Mouse (Mus musculus): ENCODE data around the gene Cela2a.
A peak's percentile ranks its signal among the peaks of the same experiment; 100 is the strongest.

Gene Cela2a

DNA sequence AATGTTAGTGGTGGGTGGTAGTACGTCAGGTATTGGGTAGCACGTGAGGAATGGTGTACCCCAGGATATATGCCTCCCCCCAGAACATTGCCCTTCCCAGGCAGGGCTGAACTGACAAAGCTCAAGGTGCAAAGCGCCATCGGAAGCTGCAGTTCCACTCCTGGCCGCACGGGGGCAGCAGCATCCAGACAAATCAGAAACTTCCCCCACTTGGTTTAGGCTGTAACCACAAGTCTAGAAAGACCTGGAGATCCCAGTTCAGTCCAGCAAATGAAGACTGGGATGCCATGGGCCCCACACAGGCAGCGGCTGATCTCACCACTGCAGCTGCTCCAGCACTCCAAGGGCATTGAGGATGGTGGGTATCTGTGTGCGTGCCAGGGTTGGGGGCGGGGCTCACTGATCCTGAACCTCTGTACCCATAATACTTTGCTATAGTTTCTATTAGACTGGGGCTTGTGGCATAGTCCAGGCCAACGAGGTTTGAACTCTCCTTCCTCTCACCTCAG lies 31.5 kb upstream of the Cela2a start:
- DNase-seq, result peak; percentile 75 to 91

DNA sequence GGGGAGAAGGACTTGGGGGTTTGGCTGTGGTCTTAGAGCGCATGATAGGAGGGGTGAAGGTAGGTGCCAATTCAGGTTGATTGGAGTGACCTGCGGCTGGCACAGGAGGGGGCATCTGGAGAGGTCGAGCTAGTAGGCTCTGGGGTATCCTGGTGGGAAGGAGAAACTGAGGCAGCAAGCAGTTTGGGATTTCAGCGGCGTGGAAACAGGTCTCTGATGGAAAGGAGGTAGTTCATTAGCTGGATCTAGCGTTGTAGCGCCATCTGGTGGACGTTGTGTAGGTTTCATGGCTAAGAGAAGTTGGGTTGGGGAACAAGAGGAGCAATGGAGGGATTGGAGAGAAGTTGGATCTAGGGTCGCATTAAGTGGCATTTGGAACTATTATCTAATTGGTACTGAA lies 27.5 kb upstream of the Cela2a start:
- DNase-seq, result peak; percentile 38 to 83

DNA sequence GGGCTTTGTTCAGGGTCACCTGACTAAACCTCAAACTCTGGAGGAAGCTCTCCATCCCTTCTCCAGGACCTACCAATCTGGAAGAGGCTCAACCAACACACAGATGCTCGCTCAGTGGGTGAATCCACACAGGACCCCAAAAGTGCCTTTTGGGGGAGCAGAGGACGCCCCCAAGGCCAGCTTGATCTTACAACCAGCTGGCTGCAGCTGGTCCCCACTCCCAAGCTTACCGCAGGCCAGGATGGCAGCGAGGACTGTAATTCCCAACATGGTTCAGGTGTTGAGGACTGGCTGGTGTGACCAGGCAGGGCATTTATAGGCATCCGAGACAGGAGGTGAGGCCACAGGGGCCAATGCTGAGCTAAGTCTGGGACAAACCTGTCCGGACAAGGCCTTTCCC lies 20.0 kb upstream of the Cela2a start, which contains the start of gene Ctrc:
Gene Ctrc (minus strand): TSS at position 361 of the 400 bp plus-strand sequence.
- DNase-seq, result no peak

DNA sequence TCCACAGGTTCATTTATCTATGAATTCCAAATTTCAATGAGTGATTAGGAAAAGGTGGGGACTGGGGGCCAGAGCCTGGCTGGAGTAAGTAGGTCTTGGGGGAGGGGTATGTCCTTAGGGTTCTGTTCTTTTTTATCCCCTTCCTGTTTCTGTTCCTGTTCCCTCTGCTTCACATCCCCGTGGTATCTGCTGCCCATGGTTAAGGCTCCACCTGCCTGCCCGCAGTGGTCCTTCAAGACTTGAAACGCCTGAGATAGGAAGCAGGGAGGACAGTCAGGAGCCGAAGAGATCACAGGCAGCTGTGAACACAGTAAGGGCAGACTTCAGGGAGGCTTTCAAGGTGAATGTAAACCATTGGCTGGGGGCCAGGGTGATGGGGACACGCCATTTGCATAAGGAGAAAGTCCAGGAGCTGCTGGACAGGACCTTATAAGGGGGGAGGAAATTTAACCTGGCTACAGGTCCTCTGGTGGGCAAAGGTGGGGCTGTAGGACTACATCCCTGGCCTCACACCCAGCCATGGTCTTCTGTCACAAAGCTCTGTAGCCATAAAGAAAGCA lies 8.7 kb upstream of the Cela2a start:
- DNase-seq, result peak; percentile 33 to 48

DNA sequence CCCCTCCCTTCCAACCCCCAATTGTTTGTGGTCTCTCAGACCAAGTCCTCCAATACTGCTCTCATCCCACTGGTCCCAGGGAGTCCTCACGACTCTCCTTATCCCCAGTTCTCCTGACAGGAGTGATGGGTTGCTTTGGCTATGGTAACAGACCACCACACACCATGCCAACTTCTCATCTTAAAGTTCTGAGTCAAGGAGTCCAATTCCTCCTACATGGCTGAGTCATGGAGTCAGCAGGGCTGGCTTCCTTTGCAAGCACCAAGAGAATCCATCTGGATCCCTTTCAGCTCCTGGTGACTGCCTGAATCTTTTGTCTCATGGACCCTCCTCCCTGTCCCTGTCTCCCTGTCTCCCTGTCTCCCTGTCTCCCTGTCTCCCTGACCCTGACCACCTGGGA lies 8.0 kb upstream of the Cela2a start:
- no peak for DNase-seq

DNA sequence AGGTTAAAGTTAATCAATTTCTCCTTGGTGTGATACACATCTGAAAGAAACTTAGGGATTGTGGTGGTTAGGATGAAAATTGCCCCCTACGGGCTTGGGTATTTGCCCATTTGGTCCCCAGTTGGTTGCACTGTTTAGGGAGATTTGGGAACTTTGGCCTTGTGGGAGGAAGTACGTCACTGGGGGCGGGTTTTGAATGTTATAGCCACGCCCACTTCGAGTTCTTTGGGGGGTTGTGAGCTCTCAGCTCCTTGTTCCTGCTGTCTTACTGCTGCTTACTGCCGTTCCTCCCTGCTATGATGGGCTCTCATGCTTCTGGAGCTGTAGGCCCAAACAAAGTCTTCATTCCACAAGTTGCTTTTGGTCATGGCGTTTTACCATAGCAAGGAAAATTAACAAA lies 5.4 kb upstream of the Cela2a start:
- no peak for DNase-seq

DNA sequence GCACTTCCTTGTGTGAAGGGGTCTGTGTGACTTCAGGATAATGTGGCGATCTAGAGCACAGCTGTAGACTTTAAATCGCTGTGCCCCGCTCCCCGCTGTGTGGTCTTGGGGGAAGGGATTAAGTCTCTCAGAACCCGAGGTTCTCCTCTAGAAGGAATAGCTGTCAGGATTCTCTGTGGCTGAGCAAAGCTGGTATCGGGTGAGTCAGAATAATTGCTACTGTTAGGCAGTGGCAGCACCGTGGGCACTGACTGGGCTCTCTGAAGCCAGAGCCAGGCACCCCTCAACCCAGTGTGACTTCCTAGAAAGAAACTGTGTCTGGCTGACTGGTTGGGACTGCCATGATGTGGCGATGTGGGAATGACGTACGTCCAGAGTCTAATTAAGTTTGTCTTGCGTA lies 4.4 kb upstream of the Cela2a start:
- DNase-seq, result no peak

DNA sequence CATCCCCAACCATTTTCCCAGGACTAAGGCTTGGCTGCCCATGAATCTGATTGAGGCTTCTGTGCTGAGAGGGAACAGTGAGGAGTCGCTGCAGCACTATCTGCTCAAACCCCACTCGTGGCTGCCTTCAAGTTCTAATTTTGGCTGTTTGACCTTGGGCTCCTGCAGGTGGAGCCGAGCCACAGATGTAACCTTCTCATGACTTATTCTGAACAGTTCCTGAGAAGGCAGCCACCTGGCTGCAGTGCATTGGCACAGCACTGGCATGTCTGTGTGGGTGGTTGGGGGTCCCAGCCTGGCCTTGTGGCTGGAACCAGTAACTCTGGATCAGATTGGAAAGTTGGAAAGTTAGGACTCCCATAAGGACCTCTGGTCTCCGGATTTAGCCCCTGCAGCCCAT lies 2.2 kb upstream of the Cela2a start:
- DNase-seq, result no peak

DNA sequence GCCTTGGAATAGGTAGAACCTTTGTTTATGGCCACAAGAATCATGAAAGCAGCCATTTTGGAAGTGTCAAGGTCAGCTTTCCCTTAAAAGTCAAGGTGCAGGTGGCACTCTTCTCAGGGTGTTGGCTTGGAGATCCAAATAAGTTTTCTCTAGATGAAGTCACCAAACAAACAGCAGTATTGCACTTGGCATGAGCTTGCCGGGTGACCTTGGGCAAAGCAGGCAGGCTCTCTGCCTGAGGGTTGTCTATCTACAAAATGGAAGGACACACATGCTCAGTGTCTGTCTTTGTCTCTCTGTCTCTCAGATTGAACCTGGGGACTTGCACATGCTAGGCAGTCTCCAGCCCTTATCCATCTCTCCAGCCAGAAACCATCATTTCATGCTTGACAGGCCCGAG lies 1.4 kb upstream of the Cela2a start:
- DNase-seq, result no peak

DNA sequence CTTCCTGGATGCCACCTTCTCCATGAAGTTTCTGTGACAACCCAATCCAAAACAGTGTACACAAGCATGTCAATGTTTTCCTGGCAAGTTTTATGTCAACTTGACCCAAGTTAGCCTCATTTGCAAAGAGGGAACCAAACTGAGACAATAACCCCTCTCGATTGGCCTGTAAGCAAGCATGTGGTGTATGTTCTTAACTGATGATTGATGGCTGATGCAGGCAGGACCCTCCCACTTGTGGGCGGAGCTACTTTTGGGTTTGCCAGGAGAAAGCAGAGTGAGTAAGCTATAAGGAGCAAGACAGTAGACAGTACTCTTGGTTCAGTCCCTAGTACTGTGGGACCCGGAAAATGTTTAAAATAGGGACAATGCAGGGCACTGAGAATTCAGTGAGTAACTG lies 3.0 kb downstream of the Cela2a start:
- peak in 1 of 2 experiments; percentile 24 for DNase-seq

DNA sequence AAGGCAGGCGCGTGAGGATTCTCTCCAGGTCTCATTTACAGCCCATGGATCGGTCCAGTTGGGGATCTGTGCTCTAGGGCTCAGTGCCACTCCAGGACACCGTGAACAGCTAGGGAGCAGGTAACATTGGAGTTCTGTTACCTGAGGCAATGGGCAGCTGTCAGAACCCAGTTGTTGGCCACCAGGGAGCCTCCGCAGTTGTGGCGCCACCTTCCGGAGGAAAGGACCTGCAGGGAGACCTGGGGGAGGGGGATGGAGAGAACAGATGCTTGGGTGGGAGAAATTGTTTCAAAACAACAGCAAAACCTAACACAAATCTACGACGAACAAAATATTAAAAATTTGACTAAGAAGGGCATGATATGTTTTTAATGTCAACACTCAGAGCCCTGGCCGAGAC lies 3.9 kb downstream of the Cela2a start:
- peak; percentile 17 to 68 for DNase-seq

DNA sequence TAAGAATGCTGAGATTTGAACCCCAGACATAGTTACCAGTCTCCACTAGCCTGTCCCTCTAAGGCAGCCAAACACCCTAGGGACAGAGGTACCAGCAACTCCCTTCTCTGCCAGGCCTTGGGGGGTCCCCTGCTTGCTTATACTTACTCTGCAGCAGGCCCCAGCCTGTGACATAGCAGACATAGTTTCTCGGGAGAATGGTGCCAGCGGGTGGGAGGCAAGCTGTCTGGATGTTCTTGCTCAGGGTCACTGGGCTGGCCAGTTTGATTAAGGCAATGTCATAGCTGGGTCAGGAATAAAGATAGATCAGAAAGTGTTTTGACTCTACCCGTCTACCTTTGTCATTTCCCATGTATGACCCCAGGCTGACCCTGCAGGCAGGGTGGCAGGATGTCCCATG lies 4.8 kb downstream of the Cela2a start:
- DNase-seq, result no peak

DNA sequence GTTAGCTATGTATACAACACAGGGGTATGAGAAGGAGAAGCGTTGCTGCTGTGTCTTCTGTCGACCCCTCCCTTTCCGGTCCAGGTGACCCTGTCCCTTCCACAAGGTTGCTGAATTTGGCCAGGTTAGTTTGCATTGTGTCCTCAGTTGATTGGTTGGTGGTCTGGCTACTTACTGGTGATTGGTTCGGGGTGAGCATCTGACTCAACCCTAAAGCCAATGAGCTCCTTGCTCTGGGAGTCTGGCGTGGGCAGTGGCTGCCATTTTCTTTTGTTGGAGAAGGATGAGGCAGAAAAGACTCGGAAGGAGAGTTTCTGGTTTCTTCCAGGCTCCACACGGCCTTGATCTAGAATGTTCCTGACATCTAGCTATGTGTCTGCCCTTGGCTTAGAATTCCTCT lies 6.6 kb downstream of the Cela2a start:
- DNase-seq, result no peak

DNA sequence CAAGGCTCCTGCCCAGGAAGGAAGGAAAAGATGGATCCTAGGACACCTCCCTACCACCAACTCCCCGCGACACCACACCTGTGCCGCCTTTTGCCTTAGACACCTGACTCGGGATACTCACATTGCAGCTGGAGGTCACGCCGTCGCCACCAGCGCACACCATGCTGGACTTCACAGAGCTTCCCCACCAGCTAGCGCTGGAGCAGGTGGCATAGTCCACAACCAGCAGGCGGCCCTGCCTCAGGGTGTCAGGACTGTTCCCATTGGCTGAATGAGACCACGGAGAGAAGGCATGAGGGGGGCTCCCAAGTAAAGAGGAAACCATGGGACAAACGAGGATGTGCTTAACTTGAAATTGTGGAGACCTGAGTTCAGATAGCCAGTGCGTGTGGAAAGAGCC lies 7.1 kb downstream of the Cela2a start:
- no peak for DNase-seq

DNA sequence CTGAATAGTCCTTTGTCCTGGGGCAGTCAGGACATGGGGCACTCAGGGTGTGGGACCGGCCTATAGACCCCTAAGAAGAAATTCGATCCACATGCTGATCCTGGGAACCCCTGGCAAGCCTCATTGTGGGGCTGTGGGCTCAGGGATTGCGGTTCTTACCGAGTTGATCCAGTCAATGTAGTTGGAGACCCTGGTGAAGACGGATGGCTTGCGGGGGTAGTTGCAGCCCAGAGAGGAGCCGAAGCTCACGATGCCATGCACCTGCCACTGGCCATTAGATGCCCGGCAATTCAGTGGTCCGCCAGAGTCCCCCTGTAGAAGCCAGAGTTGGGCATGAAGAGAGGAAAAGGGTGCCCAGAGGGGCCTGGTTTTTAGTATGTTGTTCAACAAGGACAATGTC lies 8.3 kb downstream of the Cela2a start:
- DNase-seq, result no peak

DNA sequence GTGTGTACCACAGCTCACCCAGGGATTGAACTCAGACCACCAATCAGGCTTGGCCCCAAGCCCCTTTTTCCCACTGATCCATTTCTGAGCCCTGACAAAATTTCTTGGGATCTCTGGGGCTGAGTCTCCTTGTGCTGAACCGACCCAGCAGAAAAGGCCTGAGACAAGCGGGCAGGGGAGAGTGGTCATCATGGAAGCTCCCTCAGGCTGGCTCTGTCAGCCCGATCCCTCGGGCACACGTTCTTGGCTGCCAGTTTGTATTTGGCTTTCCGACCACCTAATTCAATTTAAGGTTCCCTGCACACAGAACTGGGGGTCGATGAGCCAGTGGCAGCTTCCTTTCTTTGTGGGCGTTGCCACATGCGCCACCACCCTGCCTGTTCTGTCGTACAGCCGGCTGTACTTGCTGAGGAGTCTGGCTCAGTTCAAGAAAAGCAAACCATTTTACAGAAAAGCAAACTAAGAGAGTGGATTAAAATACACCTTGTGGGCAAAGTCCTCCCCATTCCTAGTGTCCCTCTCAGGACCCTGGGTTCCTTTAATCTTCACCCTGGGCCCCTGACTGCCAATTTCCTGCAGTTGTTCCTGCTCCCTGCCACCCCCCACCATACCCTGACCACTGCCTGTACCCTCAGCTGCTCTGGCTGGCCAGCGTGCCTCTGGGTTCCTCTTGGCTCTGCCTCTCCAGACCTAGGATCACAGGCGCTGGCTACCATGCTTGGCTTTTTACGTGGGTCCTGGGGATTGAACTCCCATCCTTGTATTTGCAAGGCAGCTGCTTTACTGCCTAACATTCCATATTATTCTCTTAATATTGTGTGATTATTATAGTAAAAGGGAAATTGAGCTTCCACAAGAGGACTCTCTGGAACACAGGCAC lies 8.9 kb downstream of the Cela2a start:
- DNase-seq, result no peak

DNA sequence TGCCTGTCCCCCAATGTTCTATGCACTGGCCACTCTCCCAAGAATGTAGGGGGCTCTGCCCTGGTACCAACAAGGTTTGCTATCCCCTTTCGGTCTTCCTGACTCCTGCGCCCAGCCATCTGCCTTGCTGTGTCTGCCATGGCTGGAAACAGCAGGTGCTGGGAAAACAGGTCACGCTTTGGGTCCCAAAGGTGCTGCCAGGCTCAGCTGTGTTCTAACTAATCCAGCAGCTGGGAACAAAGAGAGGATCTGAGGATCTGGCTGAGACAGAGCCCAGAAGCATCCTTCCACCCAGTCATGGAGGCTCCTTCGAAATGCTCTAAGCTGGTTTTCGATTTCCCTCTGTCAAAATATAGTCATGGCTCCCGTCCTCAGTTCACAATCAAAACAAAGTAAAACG lies 9.7 kb downstream of the Cela2a start:
- DNase-seq, result no peak

DNA sequence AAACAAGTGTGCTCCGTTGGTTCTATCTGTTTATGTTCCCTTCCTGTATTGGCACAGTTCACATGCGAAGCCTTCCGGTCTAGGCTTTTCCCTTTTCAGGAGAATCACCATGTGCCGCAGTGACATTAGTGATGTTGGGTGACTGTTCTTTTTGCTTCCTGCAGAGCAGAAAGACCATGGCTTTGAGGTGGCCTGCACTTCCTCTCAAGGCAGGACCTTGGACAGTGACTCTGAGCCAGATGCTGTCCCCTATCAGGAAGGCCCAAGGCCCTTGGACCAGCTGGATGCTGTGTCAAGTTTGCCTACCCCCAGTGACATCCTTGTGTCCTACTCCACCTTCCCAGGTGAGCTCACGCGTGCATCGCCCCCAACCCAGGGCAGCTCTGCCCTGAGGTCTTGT lies 14.6 kb downstream of the Cela2a start:
- DNase-seq, result no peak

DNA sequence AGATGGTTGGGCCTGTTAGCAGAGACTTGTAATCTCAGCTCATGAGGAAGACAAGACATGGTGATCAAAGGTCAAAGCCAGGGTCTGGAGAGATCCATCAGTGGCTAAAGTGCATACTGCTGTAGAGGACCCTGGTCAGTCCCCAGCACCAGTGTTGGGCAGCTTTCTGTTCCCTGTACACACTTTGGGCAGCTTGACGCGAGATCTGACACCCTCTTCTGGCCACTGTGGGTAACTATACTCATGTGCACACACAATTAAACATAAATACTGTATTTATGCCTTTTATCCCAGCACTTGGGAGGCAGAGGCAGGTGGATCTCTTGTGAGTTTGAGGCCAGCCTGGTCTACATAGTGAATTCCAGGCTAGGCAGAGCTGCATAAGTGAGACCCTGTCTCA lies 15.0 kb downstream of the Cela2a start:
- DNase-seq, result no peak

DNA sequence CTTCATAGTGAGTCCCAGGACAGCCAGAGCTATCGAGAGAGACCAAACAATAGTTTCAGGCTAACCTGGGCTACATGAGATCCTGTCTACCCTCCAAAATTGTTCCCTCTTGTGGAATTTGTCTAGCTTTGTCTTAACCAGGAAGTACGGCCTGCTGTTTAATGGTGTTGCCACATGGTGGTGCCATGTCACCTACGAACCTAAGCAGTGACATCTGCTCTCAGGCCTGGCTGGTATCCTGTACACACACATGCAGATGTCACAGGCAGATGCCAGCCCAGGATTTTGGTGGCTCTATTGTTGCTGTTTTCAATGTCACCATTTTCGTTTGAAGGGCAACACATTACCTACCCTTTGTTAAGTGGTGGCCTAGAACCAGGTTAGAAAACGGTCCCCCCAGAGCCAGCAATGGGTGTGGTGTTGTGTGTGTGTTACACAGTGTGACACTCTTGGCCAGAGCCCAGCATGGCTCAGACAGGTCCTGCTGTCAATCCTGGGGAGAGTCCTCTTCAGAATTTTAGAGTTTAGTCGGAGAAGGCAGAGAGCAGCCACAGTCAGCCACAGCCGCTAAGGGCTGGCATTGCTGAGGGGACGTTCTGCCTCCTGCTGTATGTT lies 16.0 kb downstream of the Cela2a start:
- peak in 1 of 2 experiments; percentile 37 for DNase-seq

DNA sequence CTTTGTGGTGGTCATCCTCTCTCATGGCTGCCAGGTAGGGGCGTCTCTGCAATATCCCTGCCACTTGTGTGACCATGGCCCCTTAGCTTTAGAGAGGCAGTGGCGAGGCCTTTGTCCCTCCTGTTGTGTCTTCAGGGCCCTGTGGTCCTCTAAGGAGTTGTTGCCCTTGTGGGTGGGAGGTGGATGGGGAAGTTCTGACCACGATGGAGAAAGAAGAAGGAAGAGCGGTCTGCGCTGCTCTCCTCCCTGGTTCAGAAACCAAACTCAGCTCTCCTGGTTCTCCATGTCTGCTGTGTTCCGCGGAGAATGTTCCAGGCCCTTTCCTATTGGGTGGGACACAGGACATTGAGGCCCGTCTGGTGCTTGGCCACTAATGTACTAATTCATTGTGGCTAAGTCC lies 20.1 kb downstream of the Cela2a start:
- no peak for DNase-seq

DNA sequence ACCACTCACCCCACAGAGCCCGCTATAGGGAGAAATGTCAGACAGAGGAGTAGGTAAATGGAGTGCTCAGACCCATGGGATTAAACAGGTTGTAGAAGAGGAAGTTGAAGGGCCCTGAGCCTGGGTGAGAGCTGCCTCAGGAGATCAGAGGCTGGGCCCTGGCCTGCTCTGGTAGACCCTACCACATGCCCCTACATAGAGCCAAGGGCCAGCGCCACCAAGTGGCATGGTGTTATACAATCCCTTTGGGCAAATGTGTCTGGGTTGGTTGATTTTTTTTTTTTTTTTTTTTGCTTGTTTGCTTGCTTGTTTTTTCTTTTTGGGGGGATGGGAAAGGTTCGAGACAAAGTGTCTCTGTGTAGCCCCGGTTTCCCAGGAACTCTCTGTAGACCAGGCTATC lies 21.9 kb downstream of the Cela2a start:
- DNase-seq, result peak in 1 of 2 experiments; percentile 38

DNA sequence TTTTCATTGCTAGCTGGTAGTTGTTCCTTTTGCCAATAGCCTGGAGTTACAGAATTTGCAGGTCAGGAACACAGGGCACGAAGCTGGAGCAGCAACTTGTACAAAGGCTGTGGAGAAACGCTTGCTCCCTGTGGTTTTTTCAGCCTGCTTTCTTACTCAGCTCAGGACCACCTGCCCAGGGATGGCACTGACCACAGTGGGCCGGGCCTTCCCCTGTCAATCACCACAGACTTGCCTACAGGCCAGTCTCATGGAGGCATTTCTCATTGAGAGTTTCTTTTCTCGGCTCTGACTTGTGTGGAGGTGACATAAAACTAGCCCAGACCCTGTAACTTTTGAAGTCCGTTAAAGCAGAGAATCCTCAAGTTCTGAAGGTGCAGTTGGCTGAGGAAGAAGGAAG lies 28.4 kb downstream of the Cela2a start:
- no peak for DNase-seq

DNA sequence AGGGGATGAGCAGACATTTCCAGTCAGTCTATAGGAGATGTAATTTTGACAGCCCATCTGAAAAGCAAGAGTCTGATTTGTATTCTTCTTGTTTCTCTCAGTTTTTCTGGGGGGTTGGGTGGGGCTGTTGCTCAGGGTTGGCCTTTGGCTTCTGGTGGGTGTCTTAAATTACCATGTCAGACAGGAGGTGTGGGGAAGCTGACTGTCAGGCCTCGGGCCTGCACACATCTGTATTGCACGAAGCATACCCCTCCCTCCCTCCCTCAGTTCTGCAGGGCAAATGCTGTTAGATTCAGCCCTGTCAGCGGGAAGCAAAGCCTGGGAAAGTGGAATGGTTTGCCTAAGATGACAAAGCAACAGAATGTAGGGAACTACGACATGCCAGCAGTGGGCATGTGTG lies 29.0 kb downstream of the Cela2a start:
- DNase-seq, result no peak
